Mouse (Mus musculus): ENCODE measurements at regions not wholly inside any gene's neighbourhood (a gene's known extent, or its start where the extent isn't known, plus 50 kb on each side); places are given as distances from the start of the nearest gene placed in this dataset.

DNA sequence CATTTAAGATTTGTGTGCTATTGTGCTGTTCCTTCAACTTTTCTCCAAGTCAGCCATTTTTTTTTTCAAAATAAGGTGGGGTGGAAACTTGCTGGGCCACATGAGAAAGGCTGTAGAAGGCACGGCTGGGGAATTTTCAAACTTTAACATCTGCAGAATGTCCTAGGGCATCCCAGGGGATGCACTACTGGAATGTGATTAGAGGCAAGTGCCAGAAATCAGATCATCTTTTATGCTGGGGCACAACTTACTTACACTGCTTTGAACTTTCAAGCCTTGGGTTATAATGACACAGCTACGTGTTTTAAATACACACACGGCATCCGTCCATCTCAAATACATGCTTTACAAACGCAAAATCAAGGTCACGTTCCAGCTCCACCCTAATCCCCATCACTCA lies 463.0 kb downstream of the Pik3r1 start:
- DNase-seq (ENCODE audit: low read depth, low spot score), result no peak

DNA sequence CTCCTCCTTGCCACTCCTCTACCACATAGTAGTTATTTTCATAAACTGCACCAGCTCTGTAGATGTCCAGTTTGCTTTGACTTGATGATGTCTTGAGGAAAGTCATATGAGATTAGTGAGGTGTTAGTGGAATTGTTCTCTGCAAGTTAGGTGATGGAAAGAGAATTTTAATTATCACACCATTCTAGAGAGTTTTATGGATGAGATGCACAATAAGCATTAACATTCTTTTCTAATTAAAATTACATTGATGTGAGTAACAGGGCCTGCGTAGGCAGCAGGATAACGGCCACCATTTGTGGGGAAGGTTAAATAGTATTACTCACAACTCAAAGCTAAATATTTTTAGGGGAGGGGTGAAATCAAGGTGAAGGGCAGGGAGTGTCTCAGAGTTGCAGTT lies 466.7 kb downstream of the Pik3r1 start:
- DNase-seq (ENCODE audit: low read depth, low spot score), result no peak

DNA sequence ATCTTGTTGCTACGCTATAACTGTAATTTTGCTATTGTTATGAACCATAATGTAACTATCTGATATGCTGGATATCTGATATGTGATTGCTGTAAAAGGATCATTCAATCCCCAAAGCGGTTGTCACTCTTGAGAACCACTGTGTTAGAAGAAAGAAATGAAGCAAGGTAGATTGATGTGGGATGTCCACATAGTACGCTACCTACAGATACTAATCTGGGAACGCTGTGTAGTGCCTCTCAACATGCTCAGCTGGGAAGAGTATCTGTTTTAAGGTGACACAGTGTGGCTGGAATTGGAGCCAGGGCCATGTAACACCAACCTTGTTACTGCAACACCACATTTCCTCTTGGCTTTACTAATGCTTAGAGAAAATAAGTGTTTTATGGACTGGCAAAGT lies 456.2 kb upstream of the Slc30a5 start:
- DNase-seq (ENCODE audit: low read depth, low spot score), result no peak

DNA sequence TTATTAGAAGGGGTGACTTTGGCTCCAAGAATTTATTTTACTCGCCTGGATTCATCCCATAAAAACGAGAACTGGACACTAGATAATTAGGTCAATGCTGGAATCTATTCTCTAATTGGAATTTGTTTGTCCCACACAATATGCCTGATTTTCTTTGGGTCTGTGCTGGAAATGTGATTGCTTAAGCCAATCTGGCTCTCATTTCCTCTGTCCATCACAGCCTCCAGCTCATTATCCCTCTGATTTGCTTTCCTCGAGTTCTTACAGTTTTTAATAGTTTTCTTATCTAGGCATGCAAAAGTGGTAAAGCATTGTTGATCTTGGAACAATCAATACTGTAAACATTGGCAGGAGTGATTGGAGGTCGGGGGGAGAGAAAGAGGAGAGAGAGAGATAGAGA lies 453.9 kb upstream of the Slc30a5 start:
- DNase-seq (ENCODE audit: low read depth, low spot score), result no peak

DNA sequence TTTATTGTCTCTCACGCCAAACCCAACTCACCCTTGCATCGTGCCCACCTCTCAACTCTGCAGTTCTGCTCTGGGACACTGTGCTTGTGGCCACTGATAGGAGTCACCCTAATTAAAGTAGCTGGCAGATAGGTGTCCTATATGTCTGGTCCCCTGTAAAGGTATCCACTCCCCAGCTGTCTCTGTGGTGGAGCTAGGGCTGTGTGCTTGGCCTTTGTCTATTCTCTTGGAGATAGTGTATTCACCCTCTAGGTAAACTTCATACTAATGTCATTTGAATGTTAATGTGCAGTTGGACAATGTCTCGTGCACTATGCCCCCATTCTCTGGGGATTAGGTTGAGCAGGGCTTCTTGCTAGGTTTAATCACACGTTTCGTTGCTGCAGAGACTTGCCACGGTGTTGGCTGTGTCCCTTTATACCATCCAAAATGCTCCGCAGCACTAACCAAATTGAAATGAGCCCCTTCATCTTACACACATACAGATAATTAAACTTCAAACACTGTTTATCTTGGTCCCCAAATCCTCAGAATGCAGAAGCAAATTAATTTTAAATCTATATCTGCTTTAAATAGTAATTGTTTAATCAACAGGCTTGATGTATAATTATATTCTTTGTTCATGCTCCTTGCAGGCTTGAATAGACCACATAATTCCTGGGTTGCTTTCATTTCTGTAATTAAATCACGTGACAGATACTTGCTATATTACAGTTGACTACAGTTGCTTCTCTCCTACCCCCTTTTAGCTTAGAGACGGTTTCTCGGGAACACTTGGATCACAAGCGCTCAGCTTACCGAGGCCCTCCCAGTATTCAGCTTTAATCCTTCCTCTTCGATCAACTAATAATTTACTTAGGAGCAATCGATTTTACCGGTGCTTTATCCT lies 453.0 kb upstream of the Slc30a5 start:
- DNase-seq (ENCODE audit: low read depth, low spot score), result no peak

DNA sequence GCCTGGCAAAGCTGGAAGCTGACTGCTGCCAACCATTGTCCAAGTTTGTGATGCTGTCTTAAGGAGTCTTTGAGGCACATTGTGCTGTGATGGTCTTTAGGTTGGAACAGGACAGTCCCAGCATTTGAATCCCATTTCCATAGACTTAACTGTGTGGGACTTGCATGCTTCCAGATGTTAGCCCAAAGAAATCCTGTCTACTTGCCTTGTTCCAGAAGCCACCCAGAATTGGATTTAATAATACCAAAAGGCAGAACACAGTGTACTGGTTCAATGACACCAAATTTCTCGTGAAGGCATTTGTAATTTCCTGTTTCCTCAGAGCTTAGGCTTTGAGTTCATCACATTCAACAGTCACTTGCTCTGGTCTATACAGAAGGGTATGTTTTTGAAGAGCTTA lies 444.9 kb upstream of the Slc30a5 start:
- no peak for DNase-seq (ENCODE audit: low read depth, low spot score)

DNA sequence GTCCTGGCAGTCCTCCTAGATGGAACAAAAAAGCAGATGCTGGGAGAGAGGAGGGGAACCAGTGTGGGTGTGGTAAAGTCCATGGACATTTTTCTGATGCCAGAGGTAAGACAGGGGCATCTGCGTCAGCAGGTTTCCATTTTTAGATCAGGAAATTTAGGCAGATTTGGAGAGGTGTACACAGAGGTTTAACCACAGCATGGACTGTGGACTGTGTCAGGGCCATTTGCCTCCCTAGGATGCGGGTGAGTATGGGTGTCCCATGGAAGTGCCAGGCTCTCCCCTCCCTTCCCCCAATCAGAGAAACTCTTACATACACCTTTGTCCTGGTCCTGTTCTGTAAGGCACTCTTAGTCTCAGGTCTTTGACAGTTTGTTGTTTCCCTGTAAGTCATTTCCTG lies 443.5 kb upstream of the Slc30a5 start:
- no peak for DNase-seq (ENCODE audit: low read depth, low spot score)

DNA sequence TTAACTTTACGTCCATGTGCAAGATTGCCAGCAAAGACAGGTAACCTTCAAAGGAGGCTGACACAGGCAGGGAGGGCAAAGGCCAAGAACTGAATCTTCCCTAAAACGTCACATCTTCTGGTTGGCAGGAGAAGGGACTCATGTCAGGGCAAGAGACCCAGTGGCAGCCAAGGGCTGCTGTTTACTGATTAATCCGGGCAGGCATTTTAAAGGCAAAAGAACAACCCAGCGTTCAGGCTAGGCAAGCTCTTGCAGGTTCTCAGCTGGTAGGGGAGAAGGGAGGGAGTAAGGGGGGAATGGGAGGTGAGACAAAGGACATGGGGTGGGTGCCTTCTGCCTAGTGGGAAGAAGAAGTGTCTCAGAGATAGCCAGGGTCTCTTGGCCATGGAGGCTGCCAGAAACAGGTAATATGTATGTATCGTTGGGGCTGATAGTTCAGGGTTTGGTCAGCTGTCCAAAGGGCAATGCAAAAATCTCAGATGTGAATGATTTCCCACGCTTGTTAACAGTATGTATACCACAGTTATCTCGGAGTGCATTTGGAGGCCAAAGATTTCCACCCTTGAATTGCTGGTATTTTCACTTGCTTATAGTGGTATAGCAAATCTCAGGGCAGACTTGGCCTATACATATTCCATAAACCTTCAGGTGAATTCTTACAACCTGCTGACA lies 441.4 kb upstream of the Slc30a5 start:
- DNase-seq (ENCODE audit: low read depth, low spot score), result no peak

DNA sequence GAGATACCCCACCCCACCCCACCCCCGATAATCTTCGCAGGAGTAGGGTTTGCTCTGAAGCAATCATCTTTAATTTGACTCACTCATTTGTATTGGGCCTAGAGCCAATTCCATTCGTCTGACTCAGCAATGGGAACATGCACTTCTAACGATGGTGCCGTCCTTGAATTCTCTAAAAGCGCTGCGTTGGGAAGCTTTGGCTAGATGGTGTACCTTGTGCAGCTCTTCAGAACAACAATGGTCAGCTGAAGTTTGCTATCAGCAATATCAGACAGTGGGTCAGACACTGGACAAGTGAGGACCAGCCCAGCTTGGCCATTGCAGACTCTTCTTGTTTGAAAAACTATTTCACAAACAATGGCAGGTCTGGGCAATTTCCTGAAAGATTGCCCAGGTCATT lies 440.1 kb upstream of the Slc30a5 start:
- DNase-seq (ENCODE audit: low read depth, low spot score), result no peak

DNA sequence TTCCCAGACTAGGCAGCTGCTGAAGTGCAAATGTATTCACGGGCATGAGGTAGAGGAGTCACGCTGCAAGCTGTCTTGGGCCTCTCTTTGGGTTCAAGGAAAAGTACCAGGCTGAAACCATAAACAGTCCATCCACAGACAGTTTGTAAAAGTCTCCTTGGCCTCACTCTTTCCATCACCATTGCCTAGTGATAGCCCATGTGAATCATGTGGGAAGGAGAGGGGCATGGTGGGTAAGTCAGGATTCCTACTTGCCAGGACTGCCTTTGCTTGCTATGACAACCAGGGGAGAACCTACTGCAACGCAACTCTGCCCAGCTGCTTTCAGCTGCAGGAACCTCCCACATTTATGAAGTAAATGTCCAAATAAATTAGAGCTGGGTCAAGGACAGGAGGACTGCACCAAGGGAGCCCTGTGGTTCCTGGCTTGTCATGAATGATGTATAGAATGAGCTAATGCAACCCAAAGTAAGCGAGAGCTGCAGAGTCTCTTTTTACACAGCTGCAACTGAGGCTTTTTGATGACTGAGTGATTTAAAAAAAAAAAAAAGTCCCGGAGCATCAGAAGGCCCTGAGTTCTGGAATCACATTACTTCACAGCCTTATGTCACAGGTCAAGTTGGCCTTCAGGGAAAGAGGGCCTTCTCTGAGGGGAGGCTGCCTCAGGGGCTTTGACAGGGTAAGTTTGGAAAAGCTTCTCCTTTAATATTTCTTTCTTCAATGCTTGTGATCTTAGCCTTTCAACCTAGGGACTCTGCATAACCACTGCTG lies 420.7 kb upstream of the Slc30a5 start:
- DNase-seq (ENCODE audit: low read depth, low spot score), result no peak

DNA sequence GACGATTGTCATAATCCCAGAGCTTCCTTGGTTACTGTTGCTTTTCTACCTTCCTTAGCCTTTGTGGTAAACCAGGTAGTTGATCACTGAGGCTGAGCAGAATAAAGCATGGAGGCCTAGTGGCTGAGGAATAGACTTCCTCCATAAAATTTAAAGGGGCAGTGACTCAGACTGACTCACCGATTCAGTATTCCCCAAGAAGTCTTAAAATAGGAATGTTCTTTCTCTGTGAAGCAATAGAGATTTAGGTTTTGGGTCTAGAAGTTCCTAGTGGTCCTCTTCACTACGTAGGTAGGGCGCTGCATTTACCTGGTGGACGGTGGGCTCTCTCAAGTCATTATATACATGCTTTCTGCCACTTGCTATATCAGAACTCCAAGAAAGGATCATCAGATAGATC lies 416.1 kb upstream of the Slc30a5 start:
- DNase-seq (ENCODE audit: low read depth, low spot score), result no peak

DNA sequence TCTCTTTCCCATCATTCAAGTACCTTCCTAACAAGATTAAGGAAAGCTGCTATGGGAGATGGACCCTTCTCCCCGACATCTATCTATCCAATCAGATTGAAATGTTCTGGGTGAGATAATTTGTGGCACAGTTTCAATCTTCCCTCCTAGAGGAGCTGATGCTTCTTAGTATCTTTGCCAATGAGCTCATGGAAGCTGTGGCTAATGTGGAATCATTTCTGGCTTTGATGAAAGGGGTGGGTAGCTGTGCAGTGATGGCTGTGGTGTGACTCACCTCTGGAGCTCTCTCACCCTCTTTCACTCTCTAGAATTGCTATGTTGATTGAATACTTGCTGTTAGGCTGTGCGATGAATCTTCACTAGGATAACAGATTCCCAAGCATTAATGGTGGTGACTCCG lies 411.1 kb upstream of the Slc30a5 start:
- DNase-seq (ENCODE audit: low read depth, low spot score), result no peak

DNA sequence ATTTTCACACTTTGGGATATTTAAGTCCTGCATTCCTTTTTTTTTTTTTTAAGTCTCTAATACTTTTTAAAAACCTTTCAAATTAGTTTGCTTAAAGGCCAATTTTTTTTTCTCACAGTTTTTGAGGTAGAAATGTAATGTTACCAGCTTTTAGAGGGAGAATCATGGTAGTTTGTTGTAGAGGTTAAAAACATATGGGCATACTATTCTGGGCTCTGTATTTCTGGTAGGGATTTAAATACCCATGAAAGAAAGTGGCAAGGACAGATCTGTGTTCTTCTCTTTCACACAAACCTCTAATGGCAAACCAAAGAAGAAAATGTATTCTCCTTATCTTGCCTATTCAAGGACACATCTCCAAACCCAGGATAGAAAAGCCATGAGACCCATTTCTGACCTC lies 405.6 kb upstream of the Slc30a5 start:
- DNase-seq (ENCODE audit: low read depth, low spot score), result peak; percentile 82

DNA sequence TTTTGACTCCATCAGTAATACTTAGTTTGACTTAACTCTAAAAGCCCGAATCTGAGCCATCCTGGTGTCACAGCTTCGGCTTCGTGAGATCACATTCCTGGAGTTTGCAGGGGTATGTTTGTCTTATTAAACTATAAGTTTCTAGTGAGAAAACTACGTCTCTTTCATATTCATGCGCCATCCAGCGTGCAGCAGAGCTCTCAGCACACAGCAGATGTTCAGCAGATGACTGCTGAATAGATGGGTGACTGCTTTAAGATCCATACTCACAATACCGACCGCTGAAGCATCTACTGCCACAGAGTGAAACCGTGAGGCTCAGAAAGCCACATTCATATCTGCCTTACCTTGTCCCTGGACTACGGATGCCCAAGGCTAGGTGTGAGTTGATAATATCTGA lies 403.8 kb upstream of the Slc30a5 start:
- DNase-seq (ENCODE audit: low read depth, low spot score), result no peak

DNA sequence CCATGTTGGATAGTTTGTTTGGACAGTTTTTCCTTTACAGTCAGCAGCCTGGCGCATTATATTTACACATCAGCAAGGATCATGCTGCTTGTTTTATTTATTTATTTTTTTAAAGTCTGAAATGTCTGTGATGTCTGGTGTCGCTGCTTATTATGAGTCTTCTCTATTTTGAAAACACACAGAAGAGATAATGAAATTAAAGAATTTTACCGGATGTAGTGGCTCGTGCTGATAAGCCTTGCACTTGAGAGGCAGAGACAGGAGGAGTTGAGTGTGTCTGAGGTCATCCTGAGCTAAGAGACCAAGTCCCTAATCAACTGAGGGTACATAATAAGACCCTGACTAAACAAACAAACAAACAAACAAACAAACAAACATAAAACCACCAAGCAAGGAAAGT lies 402.6 kb upstream of the Slc30a5 start:
- DNase-seq (ENCODE audit: low read depth, low spot score), result no peak

DNA sequence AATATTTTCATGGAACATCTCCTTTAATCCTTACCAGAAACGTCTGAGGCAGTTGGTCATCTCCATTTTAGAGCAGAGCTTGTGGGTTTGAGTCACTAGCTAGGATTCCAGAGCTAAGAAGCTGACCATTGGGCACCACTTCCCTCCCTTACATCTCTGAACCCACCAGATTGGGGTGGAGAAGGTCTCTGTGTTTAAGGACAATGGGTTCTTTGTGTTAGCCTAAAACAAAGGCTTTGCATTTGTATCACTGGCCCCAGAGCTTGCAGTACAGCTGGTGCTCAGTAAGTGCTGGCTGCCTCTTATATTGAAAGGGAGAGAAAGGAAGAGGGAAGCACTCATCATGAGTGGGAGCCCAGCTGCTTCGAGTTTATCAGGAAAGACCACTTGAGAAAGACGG lies 401.9 kb upstream of the Slc30a5 start:
- no peak for DNase-seq (ENCODE audit: low read depth, low spot score)

DNA sequence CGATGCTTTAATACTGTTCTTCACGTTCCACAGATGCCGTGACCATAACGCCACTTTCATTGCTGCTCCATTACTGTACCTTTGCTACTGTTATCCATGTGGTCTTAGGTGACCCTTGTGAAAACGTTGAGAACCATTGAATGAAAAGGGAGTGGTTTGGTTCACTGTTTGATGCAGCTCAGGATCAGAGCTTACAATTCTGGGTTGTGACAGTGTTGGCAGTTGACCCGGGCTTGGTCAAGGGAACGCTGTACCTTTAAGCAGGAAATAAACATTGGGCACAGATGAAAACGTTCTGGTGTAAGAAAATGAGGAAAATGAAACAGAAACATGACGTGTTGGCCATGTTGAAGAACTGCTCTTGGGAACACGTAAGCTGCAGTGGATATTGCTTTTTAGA lies 401.3 kb upstream of the Slc30a5 start:
- DNase-seq (ENCODE audit: low read depth, low spot score), result no peak

DNA sequence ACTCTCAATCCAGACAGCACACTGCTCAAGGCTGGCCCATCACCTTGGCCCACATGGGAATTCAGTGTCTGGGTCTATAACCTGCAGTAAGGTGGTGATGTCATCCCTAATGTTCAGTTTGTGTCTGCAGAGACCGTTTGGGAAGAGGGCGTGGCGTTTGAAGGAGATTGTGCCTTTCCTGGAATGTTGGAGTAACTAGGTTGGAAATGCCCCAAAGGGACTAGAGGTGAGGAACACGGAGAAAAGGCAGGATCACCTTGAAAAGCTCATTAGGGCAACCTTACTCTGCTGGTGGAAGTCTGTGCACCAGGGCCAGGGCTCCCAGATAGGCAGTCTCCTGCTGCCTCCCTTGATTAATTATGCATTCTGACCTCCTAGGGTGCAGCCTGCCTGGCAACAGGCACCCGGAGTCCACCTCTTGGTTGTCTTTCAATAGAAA lies 400.6 kb upstream of the Slc30a5 start:
- DNase-seq (ENCODE audit: low read depth, low spot score), result no peak

DNA sequence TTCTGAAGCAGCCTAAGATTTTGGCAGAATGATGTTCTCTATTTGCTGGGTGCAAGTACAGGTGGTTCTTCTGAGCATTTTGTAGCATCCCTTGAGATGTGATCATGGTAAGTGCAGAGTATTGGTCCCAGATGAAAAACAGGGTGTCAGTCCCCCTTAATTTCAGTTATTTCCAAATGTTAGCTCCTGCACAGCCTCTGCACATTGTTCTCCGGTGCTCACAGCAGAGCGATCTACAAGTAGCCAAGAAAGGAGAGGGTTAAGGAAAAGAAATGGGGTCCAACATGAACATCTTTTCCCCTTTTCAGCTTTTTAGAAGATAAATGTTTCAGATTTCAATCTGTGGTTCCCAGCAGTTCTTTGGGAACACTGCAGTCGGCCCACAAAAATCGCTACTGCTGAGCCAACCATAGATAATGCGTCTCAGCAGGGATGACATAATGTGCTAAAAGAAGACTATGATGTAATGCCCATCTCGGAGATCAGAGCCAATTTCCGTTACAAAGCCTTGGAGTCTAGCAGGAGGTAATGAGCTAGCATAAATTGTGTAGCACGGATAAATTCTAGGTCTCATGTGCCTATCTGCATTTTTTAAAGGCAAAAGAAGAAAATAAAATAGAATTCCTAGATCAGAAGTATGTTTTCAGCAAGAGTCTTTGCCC lies 400.1 kb upstream of the Slc30a5 start:
- peak; percentile 97 for DNase-seq (ENCODE audit: low read depth, low spot score)

DNA sequence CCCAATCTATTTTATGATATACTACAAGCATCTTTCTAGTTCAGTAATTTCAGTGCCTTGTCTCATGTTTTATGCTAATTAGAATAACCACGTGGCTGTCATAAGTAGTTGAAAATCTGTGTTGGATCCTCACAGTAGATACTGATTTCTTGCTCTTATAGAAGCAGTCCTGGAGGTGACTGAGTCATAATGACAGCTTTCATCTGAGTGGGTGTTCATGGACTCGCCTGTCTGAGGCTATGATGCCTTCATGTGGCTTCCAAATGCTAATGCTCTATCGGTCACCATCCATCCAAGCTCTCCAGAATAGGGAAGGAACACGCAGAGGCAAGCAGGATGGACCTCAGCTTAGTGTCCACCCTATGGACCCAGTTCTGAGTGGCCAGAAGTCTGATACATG lies 396.6 kb upstream of the Slc30a5 start:
- no peak for DNase-seq (ENCODE audit: low read depth, low spot score)

DNA sequence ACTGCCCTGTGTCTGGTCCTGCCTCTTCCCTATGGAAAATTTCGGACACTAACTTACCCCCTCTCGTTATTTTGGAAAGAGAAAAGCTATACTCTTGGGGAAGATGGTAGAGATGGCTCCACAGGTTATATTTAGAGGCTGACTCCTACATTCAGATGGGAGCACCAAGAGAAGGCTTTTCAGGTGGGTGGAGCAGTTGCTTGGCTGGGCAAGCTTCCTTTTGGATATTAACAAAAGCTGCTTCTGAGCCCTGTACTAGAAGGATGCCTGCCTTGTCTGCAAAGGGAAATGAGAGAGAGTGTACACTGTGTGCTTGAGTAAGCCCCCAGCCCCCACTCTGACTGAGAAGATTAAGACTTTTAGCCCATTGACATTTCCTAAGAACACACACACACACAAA lies 392.1 kb upstream of the Slc30a5 start:
- DNase-seq (ENCODE audit: low read depth, low spot score), result no peak
